Mouse (Mus musculus): ENCODE measurements around the gene Col8a2. TPM values are rescaled to one million over a fixed set of nuclear protein-coding genes. Genes with fewer than 3 reads are reported as not detected.

Gene Col8a2
- 0.26 and 0.27 TPM in 2 replicates for polyA plus RNA-seq (2012; rRNA removed)

GRCm38 (mm10) chr4:126286492-126286891, at the start of gene Col8a2:
Col8a2 (plus strand) TSS chr4:126286793.

GRCm38 (mm10) chr4:126256131-126256791, 30.3 kb upstream of the Col8a2 start, which contains the start of gene Map7d1:
Map7d1 (minus strand) TSS chr4:126256343.

DNA sequence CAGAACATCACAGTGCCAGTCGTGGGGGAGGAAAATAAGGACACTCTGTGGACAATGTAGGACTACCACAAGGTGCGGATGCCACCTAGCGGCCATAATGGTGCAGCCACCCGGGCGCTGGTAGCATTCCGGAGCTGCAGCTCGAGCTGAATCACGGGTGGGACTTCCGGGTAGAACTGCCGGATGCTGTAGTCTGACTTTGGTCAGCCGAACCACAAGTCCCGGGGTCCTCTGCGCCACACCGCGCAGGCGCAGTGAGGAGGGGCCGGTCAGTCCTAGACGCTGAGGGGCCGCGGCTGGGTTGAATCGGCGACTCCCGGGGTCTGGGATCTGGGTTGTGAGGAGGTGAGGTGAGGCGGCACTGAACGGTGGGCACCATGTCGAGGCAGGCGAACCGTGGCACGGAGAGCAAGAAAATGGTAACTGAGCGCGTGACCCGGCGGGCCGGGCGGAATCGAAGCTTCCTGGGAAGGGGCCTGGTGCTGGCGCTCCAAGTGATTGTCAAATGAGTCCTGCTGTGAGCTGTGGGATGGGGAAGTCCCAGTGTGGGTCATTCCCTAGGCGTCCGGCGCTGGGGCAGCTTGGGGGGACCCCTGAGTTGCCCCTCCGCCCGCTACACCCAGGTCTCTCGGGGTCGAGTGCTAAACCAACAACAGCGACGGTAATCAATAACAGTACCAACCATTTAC, 24.3 kb upstream of the Col8a2 start, which contains the start of gene Trappc3:
Trappc3 (plus strand) TSS at position 207 of the 689 bp plus-strand sequence.

GRCm38 (mm10) chr4:126321111-126321853, 34.7 kb downstream of the Col8a2 start, which contains the start of gene Adprhl2:
Adprhl2 (minus strand) TSS chr4:126321703.

DNA sequence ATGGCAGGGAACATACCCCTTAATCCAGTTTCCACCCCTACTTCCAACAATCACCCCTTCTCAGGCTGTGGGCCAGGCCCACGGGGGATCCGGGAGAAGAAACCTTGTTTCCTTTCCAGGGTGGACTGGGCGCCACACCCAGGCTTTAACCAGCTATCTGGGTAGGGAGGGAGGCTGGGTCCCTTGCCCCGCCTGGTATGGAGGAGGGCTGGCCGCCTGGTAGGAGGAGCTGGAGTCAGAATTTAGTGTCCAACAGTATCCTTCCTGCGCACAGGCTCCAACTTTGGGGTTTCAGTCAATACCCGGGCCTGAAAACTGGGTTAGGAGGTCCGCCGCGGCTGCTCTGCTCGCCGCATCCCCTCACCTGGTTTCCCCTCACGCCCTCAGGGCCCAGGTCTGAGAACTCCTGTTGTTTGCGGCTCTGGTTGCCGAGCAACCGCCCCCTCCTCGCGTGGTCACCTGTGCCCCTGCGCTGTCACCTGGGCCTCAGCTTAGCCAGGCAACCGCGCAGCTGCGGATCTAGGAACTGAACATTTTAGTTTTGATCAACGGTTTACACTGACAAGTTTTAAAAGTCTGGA, 38.8 kb downstream of the Col8a2 start, which contains the start of gene Tekt2:
Tekt2 (minus strand) TSS at position 408 of the 581 bp plus-strand sequence.

Other genes with a start within 250 kb of the Col8a2 start
- 37.4 and 41.1 TPM in 2 replicates for gene Mrps15, start 239.9 kb upstream of the Col8a2 start, polyA plus RNA-seq (2012; rRNA removed)
- gene Oscp1, start 228.2 kb upstream of the Col8a2 start, polyA plus RNA-seq (2012; rRNA removed) = 0.31 and 0.36 TPM in 2 replicates
- 17.7 and 19.1 TPM in 2 replicates for gene Lsm10, start 190.2 kb upstream of the Col8a2 start, polyA plus RNA-seq (2012; rRNA removed)
- 5.2 and 5.5 TPM in 2 replicates for gene Stk40, start 182.8 kb upstream of the Col8a2 start, polyA plus RNA-seq (2012; rRNA removed)
- 21.5 and 22.5 TPM in 2 replicates for gene Eva1b, start 139.0 kb upstream of the Col8a2 start, polyA plus RNA-seq (2012; rRNA removed)
- gene Sh3d21, start 123.3 kb upstream of the Col8a2 start, polyA plus RNA-seq (2012; rRNA removed) = 1.2 TPM in 2 replicates
- 46.6 and 55.7 TPM in 2 replicates for gene Thrap3, start 84.0 kb upstream of the Col8a2 start, polyA plus RNA-seq (2012; rRNA removed)
- gene Map7d1, start 30.4 kb upstream of the Col8a2 start, polyA plus RNA-seq (2012; rRNA removed) = 11.9 and 14.6 TPM in 2 replicates
- gene Trappc3, start 24.5 kb upstream of the Col8a2 start, polyA plus RNA-seq (2012; rRNA removed) = 25.8 and 26.1 TPM in 2 replicates
- 18.9 and 21.8 TPM in 2 replicates for gene Adprhl2, start 34.9 kb downstream of the Col8a2 start, polyA plus RNA-seq (2012; rRNA removed)
- gene Tekt2, start 38.9 kb downstream of the Col8a2 start, polyA plus RNA-seq (2012; rRNA removed) = 0.81 and 0.97 TPM in 2 replicates
- gene Ago3, start 142.8 kb downstream of the Col8a2 start, polyA plus RNA-seq (2012; rRNA removed) = 1.3 and 1.4 TPM in 2 replicates
- gene Ago1, start 181.8 kb downstream of the Col8a2 start, polyA plus RNA-seq (2012; rRNA removed) = 3.0 and 3.3 TPM in 2 replicates
- 0.42 and 0.44 TPM in 2 replicates for gene Ago4, start 246.7 kb downstream of the Col8a2 start, polyA plus RNA-seq (2012; rRNA removed)